ENCODE assay signal across 13 mouse cellular contexts in the genomic region with DNA sequence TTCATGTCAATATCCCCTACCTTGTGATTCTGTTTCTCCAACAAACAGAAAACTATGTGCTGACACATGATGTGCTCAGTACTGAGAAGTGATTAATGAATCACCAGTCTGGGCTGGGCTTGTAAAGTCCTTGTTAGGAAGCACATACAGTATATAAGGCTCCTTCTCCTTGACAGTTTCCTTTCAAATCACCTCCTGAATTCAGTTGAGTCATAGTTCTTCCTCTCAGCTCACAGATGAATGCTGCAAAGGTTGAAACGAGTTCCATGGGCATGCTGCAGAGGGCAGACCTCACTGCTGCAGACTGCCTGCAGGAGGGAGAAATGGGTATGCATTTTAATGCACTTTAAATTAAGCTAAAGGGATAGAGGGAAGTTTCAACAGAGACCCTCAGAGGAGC. TPM values are rescaled to one million over a fixed set of nuclear protein-coding genes. Genes with fewer than 3 reads are reported as not detected.
DNase-seq lines count a peak whose midpoint lies in the region; ATAC-seq and TF ChIP-seq lines count a peak whose summit lies in the region.
"Had no signal": no experiment of that assay in that cellular context is flagged by ENCODE, and none has a peak within 500 bp of the region (broad histone marks: within the 10 kb centered on the region; RNA-seq: fewer than 3 reads in every experiment).

Gene Clec2h, plus strand, starts transcription at position 180 of the 400 bp plus-strand sequence.

- H3K36me3 ChIP-seq in forebrain, postnatal 0 days (ENCODE audit: insufficient read depth): no peaks in the 10 kb centered on the region
- no peaks in the 10 kb centered on the region for H3K36me3 ChIP-seq in forebrain, embryonic 11.5 days (ENCODE audit: control insufficient read depth, insufficient read depth, low read length)
- H3K36me3 ChIP-seq in midbrain, embryonic 14.5 days (ENCODE audit: control insufficient read depth, insufficient read depth, low read length): no peaks in the 10 kb centered on the region
- no peaks in the 10 kb centered on the region for H3K36me3 ChIP-seq in midbrain, embryonic 13.5 days
- no peaks in the 10 kb centered on the region for H3K36me3 ChIP-seq in intestine, postnatal 0 days (ENCODE audit: control insufficient read depth, insufficient read depth)
- no peaks in the 10 kb centered on the region for H3K36me3 ChIP-seq in stomach, embryonic 16.5 days (ENCODE audit: control insufficient read depth, insufficient read depth, low read length)
- H3K36me3 ChIP-seq: hindbrain, embryonic 12.5 days had no signal

- no peaks in the 10 kb centered on the region for H3K9me3 ChIP-seq in forebrain, postnatal 0 days (ENCODE audit: low read length)
- H3K9me3 ChIP-seq in forebrain, embryonic 11.5 days (ENCODE audit: control insufficient read depth, low read length): no peaks in the 10 kb centered on the region
- H3K9me3 ChIP-seq in midbrain, embryonic 14.5 days (ENCODE audit: control insufficient read depth, low read length): no peaks in the 10 kb centered on the region
- H3K9me3 ChIP-seq in midbrain, embryonic 13.5 days: no peaks in the 10 kb centered on the region
- H3K9me3 ChIP-seq in intestine, postnatal 0 days (ENCODE audit: control insufficient read depth): no peaks in the 10 kb centered on the region
- no peaks in the 10 kb centered on the region for H3K9me3 ChIP-seq in stomach, embryonic 16.5 days (replicated peaks; ENCODE audit: control insufficient read depth, low read length)
- H3K9me3 ChIP-seq: hindbrain, embryonic 12.5 days had no signal

- 3% methylated on average over 1 of the region's 1 CpGs for WGBS in forebrain, postnatal 0 days
- 14% methylated on average over 1 of the region's 1 CpGs for WGBS in forebrain, embryonic 11.5 days
- 13% methylated on average over 1 of the region's 1 CpGs for WGBS in midbrain, embryonic 14.5 days
- WGBS in midbrain, embryonic 13.5 days: 25% methylated on average over 1 of the region's 1 CpGs
- 9% methylated on average over 1 of the region's 1 CpGs for WGBS in intestine, postnatal 0 days
- 5% methylated on average over 1 of the region's 1 CpGs for WGBS in stomach, embryonic 16.5 days

- no peaks in the 10 kb centered on the region for H3K27me3 ChIP-seq in forebrain, postnatal 0 days (ENCODE audit: insufficient read depth, low read length)
- no peaks in the 10 kb centered on the region for H3K27me3 ChIP-seq in forebrain, embryonic 11.5 days (ENCODE audit: control insufficient read depth, insufficient read depth, low read length)
- no peaks in the 10 kb centered on the region for H3K27me3 ChIP-seq in midbrain, embryonic 14.5 days (ENCODE audit: control insufficient read depth, insufficient read depth, low read length)
- no peaks in the 10 kb centered on the region for H3K27me3 ChIP-seq in midbrain, embryonic 13.5 days
- no peaks in the 10 kb centered on the region for H3K27me3 ChIP-seq in intestine, postnatal 0 days (replicated peaks; ENCODE audit: control insufficient read depth, insufficient read depth, low read length)
- H3K27me3 ChIP-seq in stomach, embryonic 16.5 days (ENCODE audit: control insufficient read depth, insufficient read depth, low read length): no peaks in the 10 kb centered on the region; the same call in 1 of the 2 replicates
- H3K27me3 ChIP-seq: hindbrain, embryonic 12.5 days had no signal

- ATAC-seq in forebrain, postnatal 0 days: peak; percentile 53
- no peak for ATAC-seq in forebrain, embryonic 11.5 days (replicated peaks; ENCODE audit: low FRiP score)
- ATAC-seq in midbrain, embryonic 14.5 days (ENCODE audit: low FRiP score, low TSS enrichment): no peak
- ATAC-seq in midbrain, embryonic 13.5 days: no peak
- ATAC-seq in intestine, postnatal 0 days: peak; percentile 90
- ATAC-seq in stomach, embryonic 16.5 days (ENCODE audit: insufficient read depth, low FRiP score): 0 out of 2 replicates have a peak, but pooled peaks have one; percentile 33

- peak; percentile 2 for DNase-seq in forebrain, postnatal 0 days
- no peak for DNase-seq in forebrain, embryonic 11.5 days (ENCODE audit: low spot score)
- DNase-seq in midbrain, embryonic 14.5 days: peak; percentile 3
- DNase-seq in layer of hippocampus, adult 11-12 months (ENCODE audit: low spot score): no peak
- DNase-seq in gastrocnemius, postnatal 10 days: no peak
- DNase-seq: cerebellum, adult 11-12 months; gastrocnemius, postnatal 25 days; right cerebral cortex, postnatal 14 days had no signal

- no peak within 1 kb of the TSS for H3K9ac ChIP-seq in forebrain, postnatal 0 days
- H3K9ac ChIP-seq in forebrain, embryonic 11.5 days (ENCODE audit: low read length): no peak within 1 kb of the TSS
- H3K9ac ChIP-seq in midbrain, embryonic 14.5 days (replicated peaks; ENCODE audit: low read length): no peak within 1 kb of the TSS
- H3K9ac ChIP-seq in midbrain, embryonic 13.5 days (replicated peaks): no peak within 1 kb of the TSS
- H3K9ac ChIP-seq in intestine, postnatal 0 days (ENCODE audit: low read depth, low read length): peak within 1 kb of the TSS; percentile 46
- H3K9ac ChIP-seq in stomach, embryonic 16.5 days (ENCODE audit: low read length): no peak within 1 kb of the TSS
- H3K9ac ChIP-seq: hindbrain, embryonic 12.5 days had no signal

- no peak within 1 kb of the TSS for H3K4me3 ChIP-seq in forebrain, postnatal 0 days (ENCODE audit: low read depth, low read length)
- no peak within 1 kb of the TSS for H3K4me3 ChIP-seq in forebrain, embryonic 11.5 days (ENCODE audit: low read depth, low read length)
- H3K4me3 ChIP-seq in midbrain, embryonic 14.5 days (replicated peaks; ENCODE audit: low read depth, low read length): no peak within 1 kb of the TSS
- no peak within 1 kb of the TSS for H3K4me3 ChIP-seq in midbrain, embryonic 13.5 days (replicated peaks)
- peak within 1 kb of the TSS; percentile 34 for H3K4me3 ChIP-seq in intestine, postnatal 0 days (ENCODE audit: low read depth, low read length)
- H3K4me3 ChIP-seq in stomach, embryonic 16.5 days (replicated peaks; ENCODE audit: low read length): no peak within 1 kb of the TSS
- H3K4me3 ChIP-seq: hindbrain, embryonic 12.5 days had no signal

- no peaks in the 10 kb centered on the region for H3K4me1 ChIP-seq in forebrain, postnatal 0 days (ENCODE audit: insufficient read depth)
- H3K4me1 ChIP-seq in forebrain, embryonic 11.5 days (replicated peaks; ENCODE audit: control insufficient read depth, insufficient read depth, low read length): no peaks in the 10 kb centered on the region
- H3K4me1 ChIP-seq in midbrain, embryonic 14.5 days (ENCODE audit: control insufficient read depth, insufficient read depth, low read length): no peaks in the 10 kb centered on the region
- H3K4me1 ChIP-seq in midbrain, embryonic 13.5 days (replicated peaks): no peaks in the 10 kb centered on the region
- H3K4me1 ChIP-seq in intestine, postnatal 0 days (replicated peaks; ENCODE audit: control insufficient read depth, insufficient read depth, low read length): 0 out of 2 replicates have a peak, but pooled peaks cover 4% of the 10 kb centered on the region
- no peaks in the 10 kb centered on the region for H3K4me1 ChIP-seq in stomach, embryonic 16.5 days (ENCODE audit: control insufficient read depth, insufficient read depth, low read length)
- H3K4me1 ChIP-seq: hindbrain, embryonic 12.5 days had no signal

- H3K27ac ChIP-seq in forebrain, postnatal 0 days (ENCODE audit: low read depth, low read length): no peak within 1 kb of the TSS
- H3K27ac ChIP-seq in forebrain, embryonic 11.5 days (ENCODE audit: low read depth, low read length): no peak within 1 kb of the TSS
- H3K27ac ChIP-seq in midbrain, embryonic 14.5 days (replicated peaks; ENCODE audit: low read depth, low read length): no peak within 1 kb of the TSS
- H3K27ac ChIP-seq in midbrain, embryonic 13.5 days: no peak within 1 kb of the TSS
- peak within 1 kb of the TSS; percentile 91 for H3K27ac ChIP-seq in intestine, postnatal 0 days (ENCODE audit: low read depth, low read length)
- H3K27ac ChIP-seq in stomach, embryonic 16.5 days (ENCODE audit: low read length): no peak within 1 kb of the TSS
- H3K27ac ChIP-seq: hindbrain, embryonic 12.5 days had no signal

- H3K4me2 ChIP-seq in forebrain, postnatal 0 days (ENCODE audit: low read depth): no peak within 1 kb of the TSS
- H3K4me2 ChIP-seq in forebrain, embryonic 11.5 days (ENCODE audit: low read depth, low read length, severe bottlenecking): no peak within 1 kb of the TSS
- no peak within 1 kb of the TSS for H3K4me2 ChIP-seq in midbrain, embryonic 14.5 days (ENCODE audit: low read length)
- H3K4me2 ChIP-seq in midbrain, embryonic 13.5 days (replicated peaks): no peak within 1 kb of the TSS
- H3K4me2 ChIP-seq in intestine, postnatal 0 days (replicated peaks; ENCODE audit: low read depth): peak within 1 kb of the TSS; percentile 57
- no peak within 1 kb of the TSS for H3K4me2 ChIP-seq in stomach, embryonic 16.5 days (ENCODE audit: low read depth, low read length)
- H3K4me2 ChIP-seq: hindbrain, embryonic 12.5 days had no signal

- TF ChIP-seq CTCF in forebrain, postnatal 0 days (IDR thresholded peaks at IDR 0.05; ENCODE audit: low read depth): peak; percentile 25; the same call in 1 of the 2 replicates
- peak; percentile 73 for TF ChIP-seq CTCF in intestine, postnatal 0 days (IDR thresholded peaks at IDR 0.05; ENCODE audit: low read depth)

RNA-seq across cellular contexts. Expression of gene Clec2h, which starts in this region (rescaled TPM):
- not detected in 2 replicates for total RNA-seq in forebrain, postnatal 0 days (2014; rRNA removed)
- not detected in 2 replicates for polyA plus RNA-seq in forebrain, postnatal 0 days (2015; fragmentation: Nextera tagmentation; extraction: Ambion mirVana)
- polyA plus RNA-seq in forebrain, embryonic 11.5 days (2014; fragmentation: Nextera tagmentation; extraction: Ambion mirVana): not detected in 2 replicates
- polyA plus RNA-seq in midbrain, embryonic 14.5 days (2014; fragmentation: Nextera tagmentation; extraction: Ambion mirVana): not detected in 2 replicates
- not detected in 2 replicates for polyA plus RNA-seq in midbrain, embryonic 13.5 days (2015; fragmentation: Nextera tagmentation; extraction: Ambion mirVana)
- polyA plus RNA-seq in intestine, postnatal 0 days (2015; fragmentation: Nextera tagmentation; extraction: Ambion mirVana): 169 and 175 TPM in 2 replicates
- 2.8 and 3.2 TPM in 2 replicates for polyA plus RNA-seq in stomach, embryonic 16.5 days (2015; fragmentation: Nextera tagmentation; extraction: Ambion mirVana)
- total RNA-seq in gastrocnemius, postnatal 10 days (2021): not detected
- total RNA-seq: gastrocnemius, postnatal 25 days had no signal
- polyA plus RNA-seq: hindbrain, embryonic 12.5 days; lung, embryonic 16.5 days had no signal

Comparison
In these comparisons a context has a peak if more than half of its experiments do, and no peak if none do; other contexts are left out.
1. RNA of gene Clec2h (polyA plus RNA-seq): 169 to 175 TPM in intestine, postnatal 0 days; 2.8 to 3.2 TPM in stomach, embryonic 16.5 days, not detected in forebrain, postnatal 0 days, not detected in forebrain, embryonic 11.5 days, not detected in midbrain, embryonic 14.5 days and not detected in midbrain, embryonic 13.5 days; every median in the first group is over 10 times any median in the second.
2. Peak in DNase-seq and ATAC-seq in forebrain, postnatal 0 days; RNA of the gene not detected or under 1 TPM.
3. Peak in DNase-seq in midbrain, embryonic 14.5 days; RNA of the gene not detected or under 1 TPM.
4. ATAC-seq: peak in intestine, postnatal 0 days (single experiment) and stomach, embryonic 16.5 days (single experiment); none in forebrain, embryonic 11.5 days (single experiment), midbrain, embryonic 14.5 days (single experiment) and midbrain, embryonic 13.5 days (single experiment).